In the genomic region with DNA sequence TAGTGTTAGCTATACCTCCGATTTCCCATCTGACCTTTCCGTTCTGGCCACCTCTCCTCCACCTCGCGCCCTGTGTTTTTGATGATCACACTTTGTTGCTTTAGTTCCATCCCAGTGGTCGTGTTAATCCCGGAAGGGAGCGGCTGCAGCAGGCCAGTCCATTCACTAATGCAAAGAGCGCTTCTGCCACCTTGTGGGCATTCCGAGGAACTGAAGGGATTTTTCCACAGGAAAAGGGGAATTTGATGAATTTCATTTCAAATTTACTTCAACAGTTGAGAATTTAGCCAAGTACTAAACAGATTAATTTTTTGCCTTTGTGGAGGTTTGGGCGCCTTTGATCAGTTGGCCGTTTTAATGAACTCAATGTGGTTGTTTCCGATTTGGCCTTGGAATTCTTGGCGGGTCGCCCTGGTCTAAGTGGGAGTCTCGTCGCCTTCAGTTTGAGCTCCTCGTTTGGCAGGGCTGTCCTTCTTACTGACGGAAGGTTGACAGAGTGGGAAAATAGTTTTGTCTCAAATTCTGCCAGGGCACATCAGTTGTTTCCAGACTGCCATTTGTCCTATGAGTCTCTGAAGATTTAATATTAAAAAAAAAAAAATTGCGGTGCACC, we compare ENCODE assay signal across 8 mouse cellular contexts.
A peak's percentile ranks its signal among the peaks of the same experiment; 100 is the strongest.
DNase-seq lines count a peak whose midpoint lies in the region; ATAC-seq and TF ChIP-seq lines count a peak whose summit lies in the region.

No protein-coding gene starts in this region.

- H3K27ac ChIP-seq in embryonic facial prominence, embryonic 14.5 days (replicated peaks; ENCODE audit: low read depth, low read length): no peak overlapping the region
- H3K27ac ChIP-seq in heart, embryonic 11.5 days (ENCODE audit: low read depth, low read length): no peak overlapping the region
- no peak overlapping the region for H3K27ac ChIP-seq in kidney, embryonic 15.5 days
- no peak overlapping the region for H3K27ac ChIP-seq in limb, embryonic 15.5 days

- H3K4me3 ChIP-seq in embryonic facial prominence, embryonic 14.5 days (ENCODE audit: low read depth, low read length): peak overlapping the region; percentile 21
- no peak overlapping the region for H3K4me3 ChIP-seq in heart, embryonic 11.5 days (ENCODE audit: low read depth, low read length)
- peak overlapping the region; percentile 18; the same call in 1 of the 2 replicates for H3K4me3 ChIP-seq in kidney, embryonic 15.5 days (replicated peaks)
- H3K4me3 ChIP-seq in limb, embryonic 15.5 days: peak overlapping the region; percentile 16
- H3K4me3 ChIP-seq in myocyte: peak overlapping the region; percentile 10

- no peak overlapping the region for H3ac ChIP-seq in myocyte (ENCODE audit: control insufficient read depth, insufficient read length)

- H3K9ac ChIP-seq in embryonic facial prominence, embryonic 14.5 days (ENCODE audit: low read depth, low read length): no peak overlapping the region
- 0 out of 2 replicates have a peak overlapping the region, but pooled peaks have one; percentile 23 for H3K9ac ChIP-seq in heart, embryonic 11.5 days (ENCODE audit: low read depth, low read length)
- H3K9ac ChIP-seq in kidney, embryonic 15.5 days: no peak overlapping the region
- H3K9ac ChIP-seq in limb, embryonic 15.5 days: no peak overlapping the region

- no peaks in the 10 kb centered on the region for H3K27me3 ChIP-seq in embryonic facial prominence, embryonic 14.5 days (replicated peaks; ENCODE audit: control insufficient read depth, insufficient read depth, low read length)
- no peaks in the 10 kb centered on the region for H3K27me3 ChIP-seq in heart, embryonic 11.5 days (ENCODE audit: control insufficient read depth, insufficient read depth, low read length)
- H3K27me3 ChIP-seq in kidney, embryonic 15.5 days: peaks cover 5% of the 10 kb centered on the region; the same call in 1 of the 2 replicates
- no peaks in the 10 kb centered on the region for H3K27me3 ChIP-seq in limb, embryonic 15.5 days
- no peaks in the 10 kb centered on the region for H3K27me3 ChIP-seq in myocyte (ENCODE audit: control insufficient read depth, insufficient read depth, insufficient read length)

- H3K79me2 ChIP-seq in myocyte (ENCODE audit: control insufficient read depth, insufficient read depth): no peaks in the 10 kb centered on the region

- H3K4me1 ChIP-seq in embryonic facial prominence, embryonic 14.5 days (ENCODE audit: control insufficient read depth, insufficient read depth, low read length): no peaks in the 10 kb centered on the region
- H3K4me1 ChIP-seq in heart, embryonic 11.5 days (ENCODE audit: control insufficient read depth, insufficient read depth, low read length): no peaks in the 10 kb centered on the region
- peaks cover 9% of the 10 kb centered on the region for H3K4me1 ChIP-seq in kidney, embryonic 15.5 days
- peaks cover 9% of the 10 kb centered on the region; the same call in 1 of the 2 replicates for H3K4me1 ChIP-seq in limb, embryonic 15.5 days

- H3K4me2 ChIP-seq in embryonic facial prominence, embryonic 14.5 days (ENCODE audit: low read depth, low read length): peak overlapping the region; percentile 48
- H3K4me2 ChIP-seq in heart, embryonic 11.5 days: peak overlapping the region; percentile 56
- H3K4me2 ChIP-seq in kidney, embryonic 15.5 days: peak overlapping the region; percentile 54
- peak overlapping the region; percentile 39 for H3K4me2 ChIP-seq in limb, embryonic 15.5 days
- H3K4me2 ChIP-seq in myocyte (ENCODE audit: low read depth): peak overlapping the region; percentile 84

- no peaks in the 10 kb centered on the region for H3K9me3 ChIP-seq in embryonic facial prominence, embryonic 14.5 days (ENCODE audit: control insufficient read depth, low read length)
- no peaks in the 10 kb centered on the region for H3K9me3 ChIP-seq in heart, embryonic 11.5 days (replicated peaks; ENCODE audit: control insufficient read depth, low read length)
- no peaks in the 10 kb centered on the region for H3K9me3 ChIP-seq in kidney, embryonic 15.5 days (replicated peaks)
- H3K9me3 ChIP-seq in limb, embryonic 15.5 days: no peaks in the 10 kb centered on the region

- WGBS in embryonic facial prominence, embryonic 14.5 days: 13% methylated on average over 19 of the region's 19 CpGs
- WGBS in heart, embryonic 11.5 days (ENCODE audit: insufficient replicate concordance): 16% methylated on average over 19 of the region's 19 CpGs
- WGBS in kidney, embryonic 15.5 days: 13% methylated on average over 19 of the region's 19 CpGs
- WGBS in limb, embryonic 15.5 days: 12% methylated on average over 19 of the region's 19 CpGs

- no peaks in the 10 kb centered on the region for H3K36me3 ChIP-seq in embryonic facial prominence, embryonic 14.5 days (ENCODE audit: control insufficient read depth, insufficient read depth, low read length)
- no peaks in the 10 kb centered on the region for H3K36me3 ChIP-seq in heart, embryonic 11.5 days (ENCODE audit: control insufficient read depth, insufficient read depth, low read length)
- H3K36me3 ChIP-seq in kidney, embryonic 15.5 days: no peaks in the 10 kb centered on the region
- no peaks in the 10 kb centered on the region for H3K36me3 ChIP-seq in limb, embryonic 15.5 days
- no peaks in the 10 kb centered on the region for H3K36me3 ChIP-seq in myocyte (ENCODE audit: control insufficient read depth, insufficient read depth)

- DNase-seq in 3T3-L1 (ENCODE audit: low read depth, low spot score): peak; percentile 82
- DNase-seq in adrenal gland, postnatal 25 days: peak; percentile 57
- DNase-seq in embryonic facial prominence, embryonic 14.5 days (ENCODE audit: low spot score): peak; percentile 87
- peak; percentile 49 for DNase-seq in urinary bladder, postnatal 25 days (ENCODE audit: low spot score)

- TF ChIP-seq POLR2A in myocyte (IDR thresholded peaks at IDR 0.05; ENCODE audit: insufficient read length, low read depth): no peak

- ATAC-seq in embryonic facial prominence, embryonic 14.5 days (ENCODE audit: low read depth): peak; percentile 85; the same call in 1 of the 2 replicates
- no peak for ATAC-seq in heart, embryonic 11.5 days (replicated peaks; ENCODE audit: insufficient number of reproducible peaks, low FRiP score, low TSS enrichment)
- peak; percentile 92 for ATAC-seq in kidney, embryonic 15.5 days (replicated peaks; ENCODE audit: low FRiP score)
- no peak for ATAC-seq in limb, embryonic 15.5 days (ENCODE audit: insufficient number of reproducible peaks, low FRiP score, low TSS enrichment, low read depth)

TF ChIP-seq in myocyte, 11 proteins besides CTCF, POLR2A, EP300 and RAD21:
- TF ChIP-seq TCF3 (IDR thresholded peaks at IDR 0.05; ENCODE audit: insufficient read length, low read depth) (no peak), E2F4 (IDR thresholded peaks at IDR 0.05; ENCODE audit: insufficient read depth) (no peak), USF1 (IDR thresholded peaks at IDR 0.05; ENCODE audit: low read depth) (no peak), TCF12 (IDR thresholded peaks at IDR 0.05; ENCODE audit: insufficient read depth, poor library complexity, severe bottlenecking) (no peak), POLR2AphosphoS2 (IDR thresholded peaks at IDR 0.05; ENCODE audit: insufficient read length, low read depth) (no peak), MYOG (IDR thresholded peaks at IDR 0.05; ENCODE audit: control insufficient read depth in 1 of 3, insufficient read depth in 1 of 3, insufficient read length in 2 of 3, low read depth in 2 of 3) (no peak), MAX (IDR thresholded peaks at IDR 0.05; ENCODE audit: low read depth) (no peak), SRF (IDR thresholded peaks at IDR 0.05; ENCODE audit: control insufficient read depth, insufficient read length, low read depth) (no peak), REST (IDR thresholded peaks at IDR 0.05; ENCODE audit: insufficient read depth, insufficient read length) (no peak), MYOD1 (IDR thresholded peaks at IDR 0.05; ENCODE audit: control insufficient read depth in 1 of 3, insufficient read length in 2 of 3, low read depth in 2 of 3) (no peak), CEBPB (IDR thresholded peaks at IDR 0.05; ENCODE audit: insufficient read depth, poor library complexity, severe bottlenecking) (no peak)

Comparison
In these comparisons a context has a peak if more than half of its experiments do, and no peak if none do; other contexts are left out.
1. ATAC-seq: peak in embryonic facial prominence, embryonic 14.5 days (single experiment) and kidney, embryonic 15.5 days (single experiment); none in heart, embryonic 11.5 days (single experiment) and limb, embryonic 15.5 days (single experiment).
2. Peak in every context shown above with its lines, with median percentiles within 50 percentile points of each other: DNase-seq and H3K4me2 ChIP-seq.